Mouse (Mus musculus) liver, embryonic 13.5 days (tissue): ENCODE measurements at regions not wholly inside any gene's neighbourhood (a gene's known extent, or its start where the extent isn't known, plus 50 kb on each side); places are given as distances from the start of the nearest gene placed in this dataset.
A peak's percentile ranks its signal among the peaks of the same experiment; 100 is the strongest.
"Not testable (repeated sequence)": the region's sequence is repeated elsewhere in the genome, so short reads cannot be mapped to it uniquely, and the experiment has no call there.

Experiments
- ATAC-seq: fragments of 200-750 bp; cut with Nextera tagmentation; 2 replicates; pipeline ENCODE4 v1.8.0; 2017; ENCODE audit warnings: low read depth, mild to moderate bottlenecking, moderate number of reproducible peaks, moderate library complexity
- DNase-seq: peaks from one replicate; pipeline ENCODE4 v3.0.0; 2022
- H3K27ac ChIP-seq: fragments of 300-500 bp; sonication (generic); 2 replicates; pipeline ENCODE4 v1.5.1; 2015; ENCODE audit warnings: moderate library complexity, mild to moderate bottlenecking, inconsistent platforms
- H3K27me3 ChIP-seq: fragments of 300-500 bp; sonication (generic); 2 replicates; pipeline ENCODE4 v1.6.1; 2015; ENCODE audit warnings: mild to moderate bottlenecking, inconsistent platforms
- H3K36me3 ChIP-seq: fragments of 300-500 bp; sonication (generic); 2 replicates; pipeline ENCODE4 v1.6.1; 2015; ENCODE audit warnings: mild to moderate bottlenecking, inconsistent platforms
- H3K4me1 ChIP-seq: fragments of 300-500 bp; sonication (generic); replicated peaks from 2 replicates; pipeline ENCODE4 v1.6.1; 2015; ENCODE audit warnings: inconsistent platforms
- H3K4me2 ChIP-seq: fragments of 300-500 bp; sonication (generic); 2 replicates; pipeline ENCODE4 v1.6.1; 2015; ENCODE audit warnings: inconsistent platforms, mild to moderate bottlenecking, moderate library complexity
- H3K4me3 ChIP-seq: fragments of 300-500 bp; sonication (generic); replicated peaks from 2 replicates; pipeline ENCODE4 v1.5.1; 2015; ENCODE audit warnings: mild to moderate bottlenecking, inconsistent platforms
- H3K9ac ChIP-seq: fragments of 300-500 bp; sonication (generic); 2 replicates; pipeline ENCODE4 v1.6.1; 2015; ENCODE audit warnings: mild to moderate bottlenecking, inconsistent platforms
- H3K9me3 ChIP-seq: fragments of 300-500 bp; sonication (generic); replicated peaks from 2 replicates; pipeline ENCODE4 v1.6.1; 2016; ENCODE audit warnings: inconsistent platforms
- WGBS: fragments of 180-500 bp; shearing (Covaris S2); methylation state at CpG from one replicate; pipeline ENCODE4 v1.1.7; 2015; ENCODE audit not compliant: insufficient replicate concordance; 5-methylcytosine and 5-hydroxymethylcytosine counted together

- no peak for ATAC-seq
Measured at GRCm38 (mm10) chr14:73453164-73453563, 56.7 kb upstream of the Med4 start.

DNA sequence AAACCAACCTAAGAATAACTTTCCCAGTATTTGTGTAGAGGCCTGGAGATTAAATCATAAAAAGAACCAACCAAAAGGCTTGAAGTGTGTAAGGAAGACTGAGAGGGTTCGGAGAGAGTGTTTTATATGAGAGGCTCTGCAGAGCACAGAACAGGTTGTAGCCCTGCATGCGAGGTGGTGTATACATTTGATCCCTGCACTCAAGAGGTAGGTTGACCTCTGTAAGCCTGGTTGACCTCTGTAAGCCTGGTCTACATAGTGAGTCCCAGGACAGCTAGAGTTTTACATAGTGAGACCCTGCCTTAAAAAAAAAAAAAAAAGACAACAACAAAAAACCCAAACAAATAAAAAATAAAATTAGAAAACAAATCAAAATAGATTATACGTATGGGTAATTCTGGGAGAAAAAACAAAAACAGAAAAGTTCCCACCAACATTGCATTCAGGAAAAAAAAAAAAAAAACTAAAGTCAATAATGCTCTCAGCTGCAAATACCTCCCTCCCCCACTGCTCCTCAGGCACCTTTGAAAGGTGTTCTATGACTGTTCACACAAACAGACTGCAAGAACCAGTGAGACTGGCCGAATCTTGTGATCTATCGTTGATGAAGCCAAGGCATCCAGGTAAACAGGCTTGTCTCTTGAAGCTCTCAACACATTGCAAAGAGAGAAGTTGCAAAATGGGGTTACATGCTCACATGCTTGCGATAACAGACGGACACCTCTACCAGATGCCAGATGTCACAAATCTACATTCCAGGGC, 57.3 kb upstream of the Med4 start:
- Histone ChIP-seq H3K27me3 (no peaks in the 10 kb centered on the region), H3K9ac (no peak overlapping the region), H3K4me2 (no peak overlapping the region), H3K4me3 (no peak overlapping the region), H3K9me3 (no peaks in the 10 kb centered on the region), H3K4me1 (no peaks in the 10 kb centered on the region; the same call in 1 of the 2 replicates), H3K36me3 (no peaks in the 10 kb centered on the region), H3K27ac (no peak overlapping the region; the same call in 1 of the 2 replicates)
- 59% methylated on average over 7 of the region's 7 CpGs for WGBS
- ATAC-seq: peak; percentile 74
- no peak for DNase-seq

More at GRCm38 (mm10) chr14:73453164-73453563, 56.7 kb upstream of the Med4 start:
- Histone ChIP-seq H3K4me3 (no peak overlapping the region), H3K4me2 (no peak overlapping the region), H3K4me1 (no peaks in the 10 kb centered on the region; the same call in 1 of the 2 replicates), H3K9ac (no peak overlapping the region), H3K27ac (no peak overlapping the region; the same call in 1 of the 2 replicates), H3K36me3 (no peaks in the 10 kb centered on the region), H3K27me3 (no peaks in the 10 kb centered on the region), H3K9me3 (no peaks in the 10 kb centered on the region)
- WGBS: 59% methylated on average over 12 of the region's 12 CpGs
- no peak for DNase-seq

- Histone ChIP-seq H3K27me3 (no peaks in the 10 kb centered on the region), H3K27ac (no peak overlapping the region), H3K4me3 (no peak overlapping the region), H3K36me3 (no peaks in the 10 kb centered on the region), H3K4me2 (no peak overlapping the region), H3K4me1 (peaks cover under 1% of the 10 kb centered on the region; the same call in 1 of the 2 replicates), H3K9ac (no peak overlapping the region), H3K9me3 (no peaks in the 10 kb centered on the region)
- WGBS: 61% methylated on average over 9 of the region's 9 CpGs
- DNase-seq (no peak), ATAC-seq (no peak)
Measured at GRCm38 (mm10) chr14:73451291-73452045, 58.4 kb upstream of the Med4 start.

GRCm38 (mm10) chr14:73449901-73450495, 59.8 kb upstream of the Med4 start:
- Histone ChIP-seq H3K36me3 (no peaks in the 10 kb centered on the region), H3K27ac (no peak overlapping the region), H3K27me3 (no peaks in the 10 kb centered on the region), H3K9me3 (no peaks in the 10 kb centered on the region), H3K4me1 (peaks cover 14% of the 10 kb centered on the region), H3K9ac (no peak overlapping the region), H3K4me2 (no peak overlapping the region), H3K4me3 (no peak overlapping the region)
- WGBS: 65% methylated on average over 6 of the region's 6 CpGs
- ATAC-seq (no peak), DNase-seq (no peak)

DNA sequence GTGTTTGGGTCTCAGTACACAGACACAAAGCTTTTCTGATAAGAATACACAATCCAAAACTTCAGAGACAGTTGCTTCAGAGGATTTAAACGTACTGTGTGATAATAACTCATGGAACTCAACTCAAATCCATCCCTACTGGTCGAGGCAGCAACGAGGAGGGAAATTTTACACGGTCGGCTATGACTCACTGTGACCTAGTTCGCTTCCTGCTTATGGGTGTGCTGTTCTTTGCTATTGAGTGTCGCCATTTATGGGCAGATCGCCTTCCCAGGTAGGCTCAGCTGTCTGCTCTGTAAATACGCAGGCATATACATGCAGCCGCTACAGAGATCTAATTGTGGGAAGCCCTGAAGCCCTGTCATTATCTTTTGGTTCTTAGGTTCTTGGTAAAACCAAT, 60.7 kb upstream of the Med4 start:
- 70% methylated on average over 10 of the region's 10 CpGs for WGBS
- DNase-seq: no peak
- Histone ChIP-seq H3K4me1 (peaks cover 18% of the 10 kb centered on the region), H3K9ac (no peak overlapping the region), H3K4me2 (no peak overlapping the region), H3K4me3 (no peak overlapping the region), H3K9me3 (no peaks in the 10 kb centered on the region), H3K27me3 (no peaks in the 10 kb centered on the region), H3K27ac (no peak overlapping the region), H3K36me3 (no peaks in the 10 kb centered on the region)
- ATAC-seq: no peak

GRCm38 (mm10) chr14:73445508-73446256, 60.6 kb upstream of the Itm2b start:
- H3K9me3 ChIP-seq: no peaks in the 10 kb centered on the region
- H3K4me2 ChIP-seq: no peak overlapping the region
- ATAC-seq: peak; percentile 48
- H3K36me3 ChIP-seq: no peaks in the 10 kb centered on the region
- peak overlapping the region; percentile 59; the same call in 1 of the 2 replicates for H3K27ac ChIP-seq
- DNase-seq: no peak
- no peaks in the 10 kb centered on the region for H3K27me3 ChIP-seq
- H3K4me1 ChIP-seq: peaks cover 18% of the 10 kb centered on the region
- 55% methylated on average over 6 of the region's 6 CpGs for WGBS
- H3K9ac ChIP-seq: no peak overlapping the region
- H3K4me3 ChIP-seq: no peak overlapping the region

DNA sequence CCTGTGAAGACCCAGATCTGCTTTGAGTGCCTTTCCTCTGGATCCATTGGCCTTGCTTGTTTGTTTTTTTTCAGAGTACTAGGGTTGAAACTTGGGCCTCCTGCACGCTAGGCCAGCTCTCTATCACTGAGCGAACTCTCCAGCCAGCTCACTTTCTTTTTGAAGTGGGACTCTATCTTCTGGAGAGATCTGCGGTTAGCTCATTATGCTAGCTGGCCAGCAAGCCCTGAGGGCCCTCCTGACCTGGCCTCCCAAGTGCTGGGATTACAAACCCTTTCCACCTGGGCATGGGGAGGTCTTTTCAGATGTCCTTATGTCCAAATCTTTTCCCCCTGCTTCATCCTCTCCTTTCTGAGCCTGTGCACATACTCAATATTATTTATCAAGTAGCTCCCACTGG, 59.6 kb upstream of the Itm2b start:
- Histone ChIP-seq H3K9ac (no peak overlapping the region), H3K27me3 (no peaks in the 10 kb centered on the region), H3K36me3 (no peaks in the 10 kb centered on the region), H3K4me2 (no peak overlapping the region), H3K27ac (peak overlapping the region; percentile 59; the same call in 1 of the 2 replicates), H3K4me1 (peaks cover 18% of the 10 kb centered on the region), H3K4me3 (no peak overlapping the region), H3K9me3 (no peaks in the 10 kb centered on the region)
- 45% methylated on average over 3 of the region's 3 CpGs for WGBS
- ATAC-seq: no peak
- DNase-seq: no peak

DNA sequence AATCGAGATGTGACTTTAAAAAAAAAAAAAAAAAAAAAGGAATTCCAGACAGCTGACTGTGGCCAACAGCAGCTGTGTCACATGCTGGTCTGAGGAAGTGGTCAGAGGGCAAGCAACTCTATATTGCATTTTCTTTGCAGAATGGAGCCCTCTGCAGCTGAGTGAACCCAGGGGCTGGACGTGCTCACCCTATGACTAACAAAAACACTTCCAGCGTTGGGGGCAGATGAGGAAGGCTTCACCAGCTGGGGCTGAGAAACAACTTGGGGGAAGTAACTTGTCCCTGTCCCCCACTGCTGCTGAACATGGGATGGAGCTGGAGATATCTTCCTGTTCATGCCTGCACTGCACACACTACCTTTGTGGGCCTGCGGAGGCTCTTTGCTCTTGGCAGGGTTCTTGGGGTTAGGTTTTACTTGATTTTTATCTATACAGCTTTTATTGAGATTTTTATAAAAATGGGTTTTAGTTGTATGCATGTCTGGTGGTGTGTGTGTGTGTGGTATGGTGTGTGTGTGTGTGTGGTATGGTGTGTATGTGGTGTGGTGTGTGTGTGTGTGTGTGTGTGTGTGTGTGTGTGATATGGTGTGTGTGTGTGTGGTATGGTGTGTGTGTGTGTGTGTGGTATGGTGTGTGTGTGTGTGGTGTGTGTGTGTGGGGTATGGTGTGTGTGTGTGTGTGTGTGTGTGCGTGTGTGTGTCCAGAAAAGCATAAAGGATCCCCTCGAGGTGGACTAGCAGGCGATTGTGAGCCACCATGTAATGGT, 57.0 kb upstream of the Itm2b start:
- Histone ChIP-seq H3K4me1 (peaks cover 18% of the 10 kb centered on the region), H3K9ac (no peak overlapping the region), H3K36me3 (no peaks in the 10 kb centered on the region), H3K4me3 (no peak overlapping the region), H3K9me3 (no peaks in the 10 kb centered on the region), H3K4me2 (no peak overlapping the region), H3K27me3 (no peaks in the 10 kb centered on the region), H3K27ac (no peak overlapping the region)
- ATAC-seq (peak; percentile 38; the same call in 1 of the 2 replicates), DNase-seq (no peak)
- 46% methylated on average over 7 of the region's 7 CpGs for WGBS

DNA sequence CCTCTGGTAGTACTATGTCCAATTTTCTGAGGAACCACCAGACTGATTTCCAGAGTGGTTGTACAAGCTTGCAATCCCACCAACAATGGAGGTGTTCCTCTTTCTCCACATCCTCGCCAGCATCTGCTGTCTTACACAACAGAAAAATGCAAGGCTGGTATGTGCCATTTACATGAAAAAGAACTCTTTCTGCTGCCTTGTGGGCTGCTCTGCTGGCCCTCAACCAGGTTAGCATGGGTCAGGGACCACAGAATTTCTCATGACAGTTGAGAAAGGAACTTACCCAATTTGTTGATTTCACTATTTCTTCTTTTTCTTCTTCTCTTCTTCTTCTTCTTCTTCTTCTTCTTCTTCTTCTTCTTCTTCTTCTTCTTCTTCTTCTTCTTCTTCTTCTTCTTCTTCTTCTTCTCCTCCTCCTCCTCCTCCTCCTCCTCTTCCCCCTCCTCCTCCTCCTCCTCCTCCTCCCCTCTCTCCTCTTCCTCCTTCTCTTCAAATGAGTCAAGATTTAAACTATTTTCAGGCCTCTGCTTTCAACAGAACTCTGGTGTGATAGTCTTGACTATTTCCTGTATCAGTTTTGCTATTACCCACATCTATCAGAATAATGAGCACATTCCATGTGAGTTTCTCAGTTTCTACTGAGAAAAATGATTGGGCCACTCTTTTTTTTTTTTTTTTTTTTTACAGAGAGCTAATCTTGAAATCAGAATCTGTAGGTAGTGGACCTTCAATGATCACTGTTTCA, 56.3 kb upstream of the Itm2b start:
- not testable (repeated sequence) for H3K4me2 ChIP-seq, H3K4me3 ChIP-seq, DNase-seq, H3K36me3 ChIP-seq, H3K9me3 ChIP-seq, H3K27ac ChIP-seq, H3K9ac ChIP-seq, ATAC-seq, H3K27me3 ChIP-seq
- H3K4me1 ChIP-seq: peaks cover 17% of the 10 kb centered on the region
- 56% methylated on average over 1 of the region's 1 CpGs for WGBS

DNA sequence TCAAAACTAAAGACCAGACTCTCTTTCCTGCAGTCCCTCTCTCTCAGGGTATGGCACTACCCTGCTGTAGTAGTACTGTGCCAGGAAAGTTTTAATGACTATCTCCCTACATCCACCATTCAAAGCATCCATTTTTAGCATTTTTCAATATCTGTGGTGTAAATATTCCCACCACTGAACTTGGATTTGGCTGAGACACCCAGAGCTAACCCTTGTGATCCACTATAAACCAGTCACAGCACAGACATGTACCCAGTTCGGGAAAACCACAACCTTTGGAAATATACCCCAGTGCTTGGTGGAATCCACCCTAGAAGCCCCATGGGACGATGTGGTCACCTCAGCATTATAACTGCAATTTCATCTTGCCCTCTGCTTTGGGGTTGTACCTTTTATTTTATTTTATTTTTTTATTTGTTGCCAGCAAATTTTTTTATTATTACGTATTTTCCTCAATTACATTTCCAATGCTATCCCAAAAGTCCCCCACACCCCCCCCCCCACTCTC, 54.8 kb upstream of the Itm2b start:
- no peak for ATAC-seq
- Histone ChIP-seq H3K27me3 (no peaks in the 10 kb centered on the region), H3K4me1 (peaks cover 4% of the 10 kb centered on the region), H3K9me3 (no peaks in the 10 kb centered on the region), H3K4me3 (no peak overlapping the region), H3K4me2 (no peak overlapping the region), H3K36me3 (no peaks in the 10 kb centered on the region), H3K9ac (no peak overlapping the region), H3K27ac (no peak overlapping the region)
- WGBS: 55% methylated on average over 3 of the region's 3 CpGs
- no peak for DNase-seq
